Mouse (Mus musculus) kidney, adult 2 months (tissue): ENCODE results near the gene Pip4k2b.

Source experiments
- CTCF ChIP-seq: fragments of 200-500 bp; conservative IDR thresholded peaks from 2 replicates; pipeline ENCODE4 v1.5.1; 2011; ENCODE audit warnings: low read depth, mild to moderate bottlenecking, control low read depth, low read length, moderate library complexity, mixed read lengths; ENCODE audit not compliant: insufficient read depth, insufficient read length
- POLR2A ChIP-seq: fragments of 200-500 bp; IDR thresholded peaks from one replicate; pipeline ENCODE4 v1.6.1; 2011; ENCODE audit warnings: low read depth, low read length, control low read depth

GRCm38 (mm10) chr11:97769704-97770103, 25.2 kb upstream of the Pip4k2b start:
- no peak for TF ChIP-seq CTCF
- no peak for TF ChIP-seq POLR2A
